Mouse (Mus musculus) forebrain, embryonic 14.5 days (tissue): ENCODE results near the gene Clec12a. TPM values are rescaled to one million over a fixed set of nuclear protein-coding genes. Genes with fewer than 3 reads are reported as not detected.

Source experiments
- ATAC-seq: fragments of 200-750 bp; cut with Nextera tagmentation; 2 replicates; pipeline ENCODE4 v1.8.0; 2017; ENCODE audit warnings: mild to moderate bottlenecking, moderate library complexity
- DNase-seq: peaks from one replicate; pipeline ENCODE4 v3.0.0-alpha.2; 2015; ENCODE audit warnings: low spot score
- H3K27ac ChIP-seq: fragments of 300-500 bp; sonication (generic); 2 replicates; pipeline ENCODE4 v1.5.1; 2014; ENCODE audit warnings: low read depth, mild to moderate bottlenecking, control low read depth, low read length, moderate library complexity
- H3K27me3 ChIP-seq: fragments of 300-500 bp; sonication (generic); replicated peaks from 2 replicates; pipeline ENCODE4 v1.6.1; 2014; ENCODE audit warnings: low read length, control low read depth, mixed read lengths; ENCODE audit not compliant: control insufficient read depth, insufficient read depth
- H3K36me3 ChIP-seq: fragments of 300-500 bp; sonication (generic); 2 replicates; pipeline ENCODE4 v1.6.1; 2014; ENCODE audit warnings: low read length, control low read depth; ENCODE audit not compliant: control insufficient read depth, insufficient read depth
- H3K4me1 ChIP-seq: fragments of 300-500 bp; sonication (generic); 2 replicates; pipeline ENCODE4 v1.6.1; 2014; ENCODE audit warnings: antibody characterized with exemption, low read length, control low read depth; ENCODE audit not compliant: control insufficient read depth, insufficient read depth
- H3K4me2 ChIP-seq: fragments of 300-500 bp; sonication (generic); 2 replicates; pipeline ENCODE4 v1.6.1; 2014; ENCODE audit warnings: mild to moderate bottlenecking, control low read depth, low read length
- H3K4me3 ChIP-seq: fragments of 300-500 bp; sonication (generic); 2 replicates; pipeline ENCODE4 v1.5.1; 2014; ENCODE audit warnings: low read depth, low read length, control low read depth
- H3K9ac ChIP-seq: fragments of 300-500 bp; sonication (generic); 2 replicates; pipeline ENCODE4 v1.6.1; 2014; ENCODE audit warnings: mild to moderate bottlenecking, low read length, control low read depth, moderate library complexity
- H3K9me3 ChIP-seq: fragments of 300-500 bp; sonication (generic); replicated peaks from 2 replicates; pipeline ENCODE4 v1.6.1; 2016; ENCODE audit warnings: low read length, control low read depth, mixed read lengths; ENCODE audit not compliant: control insufficient read depth
- WGBS: fragments of 180-500 bp; shearing (Covaris S2); extraction: QIAGEN DNeasy Blood & Tissue Kit; methylation state at CpG from one replicate; pipeline ENCODE4 v1.1.7; 2014; 5-methylcytosine and 5-hydroxymethylcytosine counted together
- polyA plus RNA-seq: library from polyadenylated mRNA; unstranded; fragments of >200 nt; fragmentation: Nextera tagmentation; extraction: Ambion mirVana; gene quantifications from 2 replicates; pipeline ENCODE4 v1.2.1, GENCODE M21; 2014

Clec12a gene
- polyA plus RNA-seq, 1 experiment from 2014 or later = 0.18 TPM

- Histone ChIP-seq H3K36me3 (no peaks in the 10 kb centered on the region), H3K27me3 (no peaks in the 10 kb centered on the region), H3K4me3 (no peak within 1 kb of the TSS), H3K27ac (no peak within 1 kb of the TSS), H3K9ac (no peak within 1 kb of the TSS), H3K9me3 (no peaks in the 10 kb centered on the region), H3K4me2 (no peak within 1 kb of the TSS), H3K4me1 (no peaks in the 10 kb centered on the region)
- ATAC-seq (no peak), DNase-seq (no peak)
- 88% methylated on average over 2 of the region's 2 CpGs for WGBS
These were observed 66.1 kb downstream of the Clec12a start, which contains the start of gene Clec9a for GRCm38 (mm10) chr6:129408562-129408961. Clec9a (plus strand) TSS chr6:129408862.

GRCm38 (mm10) chr6:129414177-129414576 lies 71.7 kb downstream of the Clec12a start:
- WGBS = 72% methylated on average over 1 of the region's 1 CpGs
- DNase-seq (no peak), ATAC-seq (no peak)
- Histone ChIP-seq H3K36me3 (no peaks in the 10 kb centered on the region), H3K9ac (no peak overlapping the region), H3K4me1 (no peaks in the 10 kb centered on the region), H3K4me2 (no peak overlapping the region), H3K4me3 (no peak overlapping the region), H3K9me3 (no peaks in the 10 kb centered on the region), H3K27me3 (no peaks in the 10 kb centered on the region), H3K27ac (no peak overlapping the region)

Other genes starting within 250 kb of the Clec12a start
- not detected in 2 replicates for gene Clec2e, start 241.8 kb upstream of the Clec12a start, polyA plus RNA-seq
- gene Clec2d, start 162.1 kb upstream of the Clec12a start, polyA plus RNA-seq = not detected in 2 replicates
- gene Cd69, start 67.3 kb upstream of the Clec12a start, polyA plus RNA-seq = not detected in 2 replicates
- gene 4922502D21Rik, start 10.9 kb upstream of the Clec12a start, polyA plus RNA-seq = not detected in 2 replicates
- not detected in 2 replicates for gene Clec12b, start 43.2 kb downstream of the Clec12a start, polyA plus RNA-seq
- gene Clec1b, start 54.6 kb downstream of the Clec12a start, polyA plus RNA-seq = 1.6 and 2.0 TPM in 2 replicates
- gene Clec9a, start 66.2 kb downstream of the Clec12a start, polyA plus RNA-seq = 0.10 and 0.19 TPM in 2 replicates
- gene Clec1a, start 109.3 kb downstream of the Clec12a start, polyA plus RNA-seq = 1.3 and 1.5 TPM in 2 replicates
- gene Olr1, start 164.5 kb downstream of the Clec12a start, polyA plus RNA-seq = not detected in 2 replicates
- not detected in 2 replicates for gene Tmem52b, start 169.9 kb downstream of the Clec12a start, polyA plus RNA-seq
- 66.3 and 87.9 TPM in 2 replicates for gene Gabarapl1, start 190.5 kb downstream of the Clec12a start, polyA plus RNA-seq
- gene Klre1, start 235.2 kb downstream of the Clec12a start, polyA plus RNA-seq = not detected in 2 replicates
- gene Klrd1, start 249.1 kb downstream of the Clec12a start, polyA plus RNA-seq = not detected in 2 replicates